Mouse (Mus musculus) megakaryocyte, adult 5-6 weeks (primary cell): ENCODE measurements around the gene Alx3. TPM values are rescaled to one million over a fixed set of nuclear protein-coding genes. Genes with fewer than 3 reads are reported as not detected.

Experiments
- ATAC-seq: 2 replicates; pipeline ENCODE4 v1.8.0; 2016; ENCODE audit warnings: mild to moderate bottlenecking, inconsistent platforms; ENCODE audit not compliant: poor library complexity, severe bottlenecking
- total RNA-seq, 2 experiments: library from RNA; stranded (forward) in 1 of 2; stranded (reverse) in 1 of 2; fragments of 153-499, 151-499 nt in 1 of 2; fragments of 221-1000, 200-1000 nt in 1 of 2; gene quantifications; 2 replicates each; pipeline versions ENCODE4 v1.2.3 to v1.2.4; 2015 to 2017

Alx3 gene
- total RNA-seq (2015) (not detected in 2 replicates), total RNA-seq (2017) (not detected in 2 replicates)

- no peak for ATAC-seq
These were observed at the start of gene Alx3 for GRCm38 (mm10) chr3:107594662-107595263. Gene Alx3, plus strand, starts transcription at chr3:107595031.

GRCm38 (mm10) chr3:107545278-107545677, 49.6 kb upstream of the Alx3 start:
- no peak for ATAC-seq

- no peak for ATAC-seq
These were observed 49.0 kb upstream of the Alx3 start for GRCm38 (mm10) chr3:107545716-107546412.

- ATAC-seq, result no peak
These were observed 47.9 kb upstream of the Alx3 start for GRCm38 (mm10) chr3:107546956-107547355.

GRCm38 (mm10) chr3:107550409-107551049, 44.3 kb upstream of the Alx3 start:
- ATAC-seq, result no peak

- ATAC-seq, result no peak
These were observed 40.0 kb upstream of the Alx3 start, which contains the start of gene Ubl4b for GRCm38 (mm10) chr3:107554842-107555241. Gene Ubl4b, minus strand, starts transcription at chr3:107555073.

- no peak for ATAC-seq
These were observed 36.1 kb upstream of the Alx3 start for GRCm38 (mm10) chr3:107558740-107559139.

- peak; percentile 72 for ATAC-seq
These were observed 35.6 kb upstream of the Alx3 start for GRCm38 (mm10) chr3:107559183-107559582.

GRCm38 (mm10) chr3:107562104-107562503, 32.7 kb upstream of the Alx3 start:
- ATAC-seq, result no peak

- no peak for ATAC-seq
These were observed 32.2 kb upstream of the Alx3 start for GRCm38 (mm10) chr3:107562591-107562990.

GRCm38 (mm10) chr3:107563880-107564279, 31.0 kb upstream of the Alx3 start:
- ATAC-seq, result no peak

- no peak for ATAC-seq
These were observed 29.5 kb upstream of the Alx3 start for GRCm38 (mm10) chr3:107565331-107565730.

GRCm38 (mm10) chr3:107567766-107568165, 27.1 kb upstream of the Alx3 start:
- no peak for ATAC-seq

- ATAC-seq, result no peak
These were observed 26.1 kb upstream of the Alx3 start for GRCm38 (mm10) chr3:107568721-107569120.

- ATAC-seq, result no peak
These were observed 23.6 kb upstream of the Alx3 start for GRCm38 (mm10) chr3:107571205-107571604.

GRCm38 (mm10) chr3:107576807-107577206, 18.0 kb upstream of the Alx3 start:
- ATAC-seq, result no peak

- peak; percentile 68 for ATAC-seq
These were observed 16.9 kb upstream of the Alx3 start for GRCm38 (mm10) chr3:107577810-107578390.

- peak; percentile 52; the same call in 1 of the 2 replicates for ATAC-seq
These were observed 15.4 kb upstream of the Alx3 start for GRCm38 (mm10) chr3:107579466-107579865.

- ATAC-seq, result no peak
These were observed 13.5 kb upstream of the Alx3 start for GRCm38 (mm10) chr3:107581103-107582010.

- no peak for ATAC-seq
These were observed 12.5 kb upstream of the Alx3 start for GRCm38 (mm10) chr3:107582130-107582874.
